Mouse (Mus musculus): Measurements from ENCODE around the gene Zbtb9.

- TF ChIP-seq CTCF (IDR thresholded peaks at IDR 0.05; ENCODE audit: insufficient read depth, low read length) (no peak), POLR2A (IDR thresholded peaks at IDR 0.05; ENCODE audit: borderline replicate concordance, extremely low read depth, low read depth, low read length) (no peak)
Observed at GRCm38 (mm10) chr17:26949866-26950265, 23.1 kb upstream of the Zbtb9 start.
